Mouse (Mus musculus): ENCODE data around the gene Fbxl7. TPM values are rescaled to one million over a fixed set of nuclear protein-coding genes. Genes with fewer than 3 reads are reported as not detected.
"Not testable (repeated sequence)": the region's sequence is repeated elsewhere in the genome, so short reads cannot be mapped to it uniquely, and the experiment has no call there.

The Fbxl7 gene
- polyA plus RNA-seq, 1 experiment from 2014 or later: 20.3 TPM

DNA sequence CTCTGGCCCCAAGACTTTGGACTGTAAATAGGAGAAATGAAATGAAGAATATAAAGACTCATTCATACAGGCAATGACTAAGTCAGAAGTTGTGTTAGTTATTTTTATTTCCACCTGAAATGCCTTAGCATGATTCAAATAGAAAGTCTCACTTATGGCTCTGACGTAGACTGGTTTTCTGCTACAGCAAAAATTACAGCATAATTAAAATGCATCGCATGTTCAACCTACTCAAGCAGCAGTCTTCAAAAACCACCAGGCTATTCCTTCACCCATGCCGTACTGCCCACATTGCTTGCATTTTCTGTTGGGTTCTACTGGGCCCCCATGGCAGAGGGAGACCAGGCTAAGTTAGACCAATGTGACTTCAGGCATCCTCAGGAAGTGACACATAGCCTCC lies 146.9 kb downstream of the Fbxl7 start:
- H3K4me1 ChIP-seq (ENCODE audit: control insufficient read depth, insufficient read depth, low read length): no peaks in the 10 kb centered on the region
- no peaks in the 10 kb centered on the region for H3K27me3 ChIP-seq (ENCODE audit: control insufficient read depth, insufficient read depth, low read length)
- no peak overlapping the region for H3K27ac ChIP-seq (replicated peaks; ENCODE audit: low read depth, low read length)
- WGBS: 96% methylated on average over 3 of the region's 3 CpGs
- no peak overlapping the region for H3K4me2 ChIP-seq (ENCODE audit: low read depth, severe bottlenecking)
- ATAC-seq (ENCODE audit: insufficient number of reproducible peaks, low FRiP score, low TSS enrichment, low read depth) (no peak), DNase-seq (ENCODE audit: low spot score) (no peak)
- H3K4me3 ChIP-seq (ENCODE audit: low read depth, low read length): no peak overlapping the region
- H3K9me3 ChIP-seq (ENCODE audit: control insufficient read depth, low read length): no peaks in the 10 kb centered on the region
- H3K36me3 ChIP-seq (ENCODE audit: control insufficient read depth, insufficient read depth, low read length): no peaks in the 10 kb centered on the region
- H3K9ac ChIP-seq (ENCODE audit: low read length): no peak overlapping the region

DNA sequence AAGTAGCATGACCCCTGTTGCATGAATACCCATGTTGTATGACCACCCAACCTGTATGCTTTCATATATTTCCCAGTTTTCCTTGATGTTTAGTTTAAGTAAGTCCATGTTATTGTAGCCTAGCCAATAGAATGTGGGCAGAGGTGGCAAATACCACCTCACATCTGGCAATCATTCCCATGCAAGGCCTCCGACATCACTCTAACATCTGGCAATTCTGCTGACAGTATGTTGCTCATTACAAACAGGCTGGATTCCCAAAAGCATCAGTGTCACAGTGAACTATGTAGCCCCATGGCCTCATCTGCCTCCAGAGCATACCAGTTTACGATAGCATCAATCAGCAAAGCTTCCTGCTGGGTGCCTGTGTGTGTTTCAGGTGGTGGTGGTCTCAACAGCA lies 163.0 kb downstream of the Fbxl7 start:
- DNase-seq (ENCODE audit: low spot score) (no peak), ATAC-seq (ENCODE audit: insufficient number of reproducible peaks, low FRiP score, low TSS enrichment, low read depth) (no peak)
- H3K27me3 ChIP-seq (ENCODE audit: control insufficient read depth, insufficient read depth, low read length): no peaks in the 10 kb centered on the region
- no peak overlapping the region for H3K27ac ChIP-seq (replicated peaks; ENCODE audit: low read depth, low read length)
- no peak overlapping the region for H3K9ac ChIP-seq (ENCODE audit: low read length)
- H3K4me2 ChIP-seq (ENCODE audit: low read depth, severe bottlenecking): no peak overlapping the region
- no peaks in the 10 kb centered on the region for H3K4me1 ChIP-seq (ENCODE audit: control insufficient read depth, insufficient read depth, low read length)
- H3K9me3 ChIP-seq (ENCODE audit: control insufficient read depth, low read length): no peaks in the 10 kb centered on the region
- WGBS: 34% methylated on average over 2 of the region's 2 CpGs
- H3K36me3 ChIP-seq (ENCODE audit: control insufficient read depth, insufficient read depth, low read length): no peaks in the 10 kb centered on the region
- no peak overlapping the region for H3K4me3 ChIP-seq (ENCODE audit: low read depth, low read length)

DNA sequence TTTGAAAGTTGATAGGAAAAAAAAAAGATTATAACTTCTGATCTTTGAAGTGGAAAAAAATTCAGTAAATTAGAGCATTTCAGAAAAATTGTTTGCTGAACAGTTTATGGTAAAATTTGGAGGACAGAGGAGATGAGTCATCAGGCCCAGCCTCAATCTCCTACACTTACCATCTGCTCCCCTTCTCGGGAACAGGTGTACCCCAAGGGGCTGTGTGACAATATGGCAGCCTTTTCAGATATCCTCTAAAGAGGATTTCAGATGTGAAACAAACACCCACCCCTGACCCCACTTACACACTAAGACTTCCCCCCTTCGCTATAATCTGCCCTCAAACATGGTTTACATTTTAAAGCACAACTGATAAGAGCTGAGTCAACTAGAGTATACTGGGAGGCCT lies 164.6 kb downstream of the Fbxl7 start:
- H3K9ac ChIP-seq (ENCODE audit: low read length): no peak overlapping the region
- no peaks in the 10 kb centered on the region for H3K4me1 ChIP-seq (ENCODE audit: control insufficient read depth, insufficient read depth, low read length)
- no peak overlapping the region for H3K4me2 ChIP-seq (ENCODE audit: low read depth, severe bottlenecking)
- DNase-seq (ENCODE audit: low spot score) (no peak), ATAC-seq (ENCODE audit: insufficient number of reproducible peaks, low FRiP score, low TSS enrichment, low read depth) (no peak)
- no peaks in the 10 kb centered on the region for H3K36me3 ChIP-seq (ENCODE audit: control insufficient read depth, insufficient read depth, low read length)
- H3K27ac ChIP-seq (replicated peaks; ENCODE audit: low read depth, low read length): no peak overlapping the region
- WGBS: 91% methylated on average over 2 of the region's 2 CpGs
- H3K9me3 ChIP-seq (ENCODE audit: control insufficient read depth, low read length): no peaks in the 10 kb centered on the region
- no peaks in the 10 kb centered on the region for H3K27me3 ChIP-seq (ENCODE audit: control insufficient read depth, insufficient read depth, low read length)
- no peak overlapping the region for H3K4me3 ChIP-seq (ENCODE audit: low read depth, low read length)

DNA sequence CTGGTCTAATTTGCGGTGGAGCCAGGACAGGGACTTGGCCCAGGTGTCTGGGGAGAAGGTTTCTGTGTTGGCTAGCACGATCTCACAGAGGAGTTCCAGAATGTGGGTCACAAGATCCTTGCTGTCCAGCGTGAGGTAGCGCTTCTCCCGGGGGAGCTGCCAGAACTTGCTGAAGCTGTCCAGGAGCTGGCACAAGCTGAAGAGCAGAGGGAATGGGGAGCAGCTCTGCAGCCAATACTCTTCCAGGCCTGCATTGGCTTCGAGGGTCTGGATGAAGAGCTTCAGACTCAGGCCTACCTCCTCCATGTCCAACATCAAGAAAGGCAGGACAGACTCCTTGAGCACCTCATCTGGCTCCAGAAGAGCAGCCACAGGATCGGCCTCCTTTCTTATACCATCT lies 166.0 kb downstream of the Fbxl7 start:
- H3K4me2 ChIP-seq (ENCODE audit: low read depth, severe bottlenecking); H3K36me3 ChIP-seq (ENCODE audit: control insufficient read depth, insufficient read depth, low read length); H3K4me1 ChIP-seq (ENCODE audit: control insufficient read depth, insufficient read depth, low read length); H3K4me3 ChIP-seq (ENCODE audit: low read depth, low read length); H3K27me3 ChIP-seq (ENCODE audit: control insufficient read depth, insufficient read depth, low read length); H3K27ac ChIP-seq (replicated peaks; ENCODE audit: low read depth, low read length); H3K9ac ChIP-seq (ENCODE audit: low read length); H3K9me3 ChIP-seq (ENCODE audit: control insufficient read depth, low read length); DNase-seq (ENCODE audit: low spot score); ATAC-seq (ENCODE audit: insufficient number of reproducible peaks, low FRiP score, low TSS enrichment, low read depth): not testable (repeated sequence)
- WGBS: 96% methylated on average over 3 of the region's 7 CpGs

DNA sequence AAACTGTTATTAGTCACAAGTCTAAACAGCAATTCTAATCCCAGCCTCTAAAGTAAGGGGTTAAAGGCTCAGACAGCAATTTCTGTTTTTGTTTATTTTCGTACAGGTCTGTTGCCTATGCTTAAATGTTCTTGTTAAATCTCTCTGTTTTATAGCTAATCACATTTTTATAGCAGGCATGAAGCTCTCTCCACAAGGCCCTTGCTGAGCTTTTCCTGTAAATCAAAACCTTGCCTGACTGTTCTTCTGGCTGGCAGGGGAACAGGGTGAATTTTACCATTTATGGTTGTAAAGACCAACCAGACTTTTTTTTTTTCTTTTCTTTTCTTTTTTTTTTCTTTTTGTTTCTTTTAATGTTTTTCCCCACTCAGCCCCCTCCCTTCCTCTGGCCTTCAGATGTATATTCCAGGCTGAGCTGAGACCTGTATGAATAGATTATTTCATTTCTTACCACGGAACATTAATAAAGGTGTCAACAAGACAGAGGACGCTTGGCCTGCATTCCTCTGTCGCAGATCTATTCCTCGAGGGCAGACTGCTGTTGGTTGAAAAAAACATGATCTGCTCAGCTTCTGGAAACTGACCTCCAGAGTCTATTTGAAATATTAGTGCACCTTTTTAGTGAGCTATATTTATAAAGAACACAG lies 176.9 kb downstream of the Fbxl7 start:
- H3K4me1 ChIP-seq (ENCODE audit: control insufficient read depth, insufficient read depth, low read length): peaks cover 15% of the 10 kb centered on the region
- no peak overlapping the region for H3K9ac ChIP-seq (ENCODE audit: low read length)
- ATAC-seq (ENCODE audit: insufficient number of reproducible peaks, low FRiP score, low TSS enrichment, low read depth) (peak; percentile 69; the same call in 1 of the 2 replicates), DNase-seq (ENCODE audit: low spot score) (peak; percentile 30)
- H3K4me2 ChIP-seq (ENCODE audit: low read depth, severe bottlenecking): no peak overlapping the region; the same call in 1 of the 2 replicates
- no peaks in the 10 kb centered on the region for H3K27me3 ChIP-seq (ENCODE audit: control insufficient read depth, insufficient read depth, low read length)
- no peaks in the 10 kb centered on the region for H3K36me3 ChIP-seq (ENCODE audit: control insufficient read depth, insufficient read depth, low read length)
- no peaks in the 10 kb centered on the region for H3K9me3 ChIP-seq (ENCODE audit: control insufficient read depth, low read length)
- WGBS: 12% methylated on average over 5 of the region's 5 CpGs
- peak overlapping the region; percentile 81 for H3K27ac ChIP-seq (replicated peaks; ENCODE audit: low read depth, low read length)
- no peak overlapping the region for H3K4me3 ChIP-seq (ENCODE audit: low read depth, low read length)

DNA sequence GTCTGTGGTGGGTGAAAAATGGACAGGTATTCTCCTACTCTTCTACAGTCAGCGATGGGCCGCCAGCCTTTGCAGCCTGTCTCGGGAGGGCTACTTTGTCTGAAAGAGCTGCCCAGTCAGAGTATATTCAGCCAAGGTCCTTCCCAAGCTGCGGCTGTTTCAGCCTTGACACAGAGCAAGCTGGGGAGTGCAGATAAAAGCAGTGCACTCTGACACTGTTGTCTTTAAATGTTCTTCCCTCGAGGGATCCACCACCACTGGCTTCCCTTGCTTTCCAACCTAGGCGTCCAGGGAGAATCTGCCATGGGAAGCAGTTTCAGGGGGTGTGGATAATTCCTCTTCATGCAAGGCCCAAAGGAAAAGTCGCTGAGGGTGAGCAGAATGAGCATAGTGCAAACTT lies 177.4 kb downstream of the Fbxl7 start:
- Histone ChIP-seq H3K27me3 (ENCODE audit: control insufficient read depth, insufficient read depth, low read length) (no peaks in the 10 kb centered on the region), H3K4me1 (ENCODE audit: control insufficient read depth, insufficient read depth, low read length) (peaks cover 15% of the 10 kb centered on the region), H3K4me2 (ENCODE audit: low read depth, severe bottlenecking) (no peak overlapping the region; the same call in 1 of the 2 replicates), H3K36me3 (ENCODE audit: control insufficient read depth, insufficient read depth, low read length) (no peaks in the 10 kb centered on the region), H3K4me3 (ENCODE audit: low read depth, low read length) (no peak overlapping the region), H3K27ac (replicated peaks; ENCODE audit: low read depth, low read length) (peak overlapping the region; percentile 81), H3K9me3 (ENCODE audit: control insufficient read depth, low read length) (no peaks in the 10 kb centered on the region), H3K9ac (ENCODE audit: low read length) (0 out of 2 replicates have a peak overlapping the region, but pooled peaks have one; percentile 12)
- WGBS: 42% methylated on average over 7 of the region's 7 CpGs
- peak; percentile 35 for DNase-seq (ENCODE audit: low spot score)
- ATAC-seq (ENCODE audit: insufficient number of reproducible peaks, low FRiP score, low TSS enrichment, low read depth): no peak

DNA sequence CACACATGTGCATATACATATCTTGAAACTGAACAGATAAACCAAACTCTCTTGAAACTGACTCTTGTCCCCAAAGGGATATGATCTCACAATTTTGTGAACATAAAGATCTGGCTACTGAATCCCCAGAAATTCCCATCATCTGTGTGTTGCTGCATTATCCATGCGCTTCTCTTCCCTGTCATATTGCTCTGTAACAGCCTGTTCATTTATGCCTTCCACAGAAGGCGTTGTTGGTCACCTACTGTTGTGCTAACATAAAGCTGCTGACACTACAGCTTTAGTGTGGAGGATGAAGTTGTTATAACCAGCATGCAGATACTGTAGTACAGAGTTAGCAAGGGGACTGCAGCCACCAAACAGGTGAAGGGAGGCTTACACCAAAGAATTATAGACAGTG lies 179.2 kb downstream of the Fbxl7 start:
- ATAC-seq (ENCODE audit: insufficient number of reproducible peaks, low FRiP score, low TSS enrichment, low read depth) (no peak), DNase-seq (ENCODE audit: low spot score) (no peak)
- H3K4me3 ChIP-seq (ENCODE audit: low read depth, low read length): no peak overlapping the region
- H3K4me1 ChIP-seq (ENCODE audit: control insufficient read depth, insufficient read depth, low read length): peaks cover 15% of the 10 kb centered on the region
- H3K36me3 ChIP-seq (ENCODE audit: control insufficient read depth, insufficient read depth, low read length): no peaks in the 10 kb centered on the region
- no peak overlapping the region for H3K9ac ChIP-seq (ENCODE audit: low read length)
- H3K27ac ChIP-seq (replicated peaks; ENCODE audit: low read depth, low read length): no peak overlapping the region
- no peak overlapping the region for H3K4me2 ChIP-seq (ENCODE audit: low read depth, severe bottlenecking)
- no peaks in the 10 kb centered on the region for H3K9me3 ChIP-seq (ENCODE audit: control insufficient read depth, low read length)
- no peaks in the 10 kb centered on the region for H3K27me3 ChIP-seq (ENCODE audit: control insufficient read depth, insufficient read depth, low read length)
- WGBS: 91% methylated on average over 2 of the region's 2 CpGs

DNA sequence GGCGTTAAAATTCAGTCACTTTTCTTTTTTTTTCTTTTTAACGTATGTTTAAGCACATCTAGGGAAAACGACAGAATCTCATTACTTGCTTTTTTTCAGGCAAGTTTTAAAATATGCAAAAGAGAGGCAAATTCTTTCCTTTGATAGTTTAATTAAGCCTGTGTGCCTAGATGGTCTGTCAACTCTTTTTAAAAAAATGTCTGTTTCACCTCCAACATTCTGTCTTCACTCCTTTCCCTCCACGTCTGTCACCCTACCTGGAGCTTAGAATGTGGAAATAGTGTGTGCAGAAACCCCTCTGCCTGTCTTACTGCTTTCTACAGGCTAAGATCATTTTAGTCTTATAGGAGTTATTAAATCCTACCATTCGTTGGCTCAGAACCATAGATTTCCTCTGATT lies 179.7 kb downstream of the Fbxl7 start:
- Histone ChIP-seq H3K27me3 (ENCODE audit: control insufficient read depth, insufficient read depth, low read length) (no peaks in the 10 kb centered on the region), H3K36me3 (ENCODE audit: control insufficient read depth, insufficient read depth, low read length) (no peaks in the 10 kb centered on the region), H3K4me2 (ENCODE audit: low read depth, severe bottlenecking) (no peak overlapping the region), H3K4me3 (ENCODE audit: low read depth, low read length) (no peak overlapping the region), H3K9ac (ENCODE audit: low read length) (no peak overlapping the region), H3K4me1 (ENCODE audit: control insufficient read depth, insufficient read depth, low read length) (peaks cover 15% of the 10 kb centered on the region), H3K9me3 (ENCODE audit: control insufficient read depth, low read length) (no peaks in the 10 kb centered on the region), H3K27ac (replicated peaks; ENCODE audit: low read depth, low read length) (no peak overlapping the region)
- DNase-seq (ENCODE audit: low spot score) (no peak), ATAC-seq (ENCODE audit: insufficient number of reproducible peaks, low FRiP score, low TSS enrichment, low read depth) (no peak)
- WGBS: 65% methylated on average over 5 of the region's 5 CpGs

DNA sequence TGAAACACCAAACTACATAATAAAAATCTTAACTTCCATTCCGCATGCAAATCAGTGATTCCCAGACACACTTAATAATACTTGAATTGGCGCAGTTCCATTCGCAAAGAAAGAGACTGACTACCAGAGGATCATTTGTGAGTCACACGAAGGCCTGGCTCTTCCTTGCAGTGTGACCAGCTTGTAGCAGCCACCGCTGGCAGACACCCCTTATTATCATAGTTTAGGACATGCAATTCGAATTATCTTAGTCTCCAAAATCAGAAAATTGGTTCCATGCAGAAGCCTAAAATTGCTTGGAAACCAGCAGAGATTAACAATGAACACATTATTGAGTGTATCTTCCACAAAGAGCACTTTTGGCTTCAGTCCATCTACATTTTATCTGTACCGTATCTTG lies 183.1 kb downstream of the Fbxl7 start:
- no peaks in the 10 kb centered on the region for H3K36me3 ChIP-seq (ENCODE audit: control insufficient read depth, insufficient read depth, low read length)
- H3K9ac ChIP-seq (ENCODE audit: low read length): no peak overlapping the region
- DNase-seq (ENCODE audit: low spot score) (no peak), ATAC-seq (ENCODE audit: insufficient number of reproducible peaks, low FRiP score, low TSS enrichment, low read depth) (no peak)
- H3K4me2 ChIP-seq (ENCODE audit: low read depth, severe bottlenecking): no peak overlapping the region
- no peak overlapping the region for H3K4me3 ChIP-seq (ENCODE audit: low read depth, low read length)
- no peaks in the 10 kb centered on the region for H3K9me3 ChIP-seq (ENCODE audit: control insufficient read depth, low read length)
- WGBS: 90% methylated on average over 7 of the region's 7 CpGs
- H3K4me1 ChIP-seq (ENCODE audit: control insufficient read depth, insufficient read depth, low read length): no peaks in the 10 kb centered on the region; the same call in 1 of the 2 replicates
- no peaks in the 10 kb centered on the region for H3K27me3 ChIP-seq (ENCODE audit: control insufficient read depth, insufficient read depth, low read length)
- H3K27ac ChIP-seq (replicated peaks; ENCODE audit: low read depth, low read length): no peak overlapping the region
